Mouse (Mus musculus) ovary, postnatal 36 days (tissue): ENCODE results near the gene Rac3.
"Not testable (repeated sequence)": the region's sequence is repeated elsewhere in the genome, so short reads cannot be mapped to it uniquely, and the experiment has no call there.

Experiments
- DNase-seq: peaks from one replicate; pipeline ENCODE4 v3.0.0; 2022; ENCODE audit warnings: low spot score, mixed read lengths

Gene Rac3

GRCm38 (mm10) chr11:120721124-120722066 is at the start of gene Rac3:
Gene Rac3, plus strand, starts transcription at chr11:120721470.
- peak; percentile 75 for DNase-seq

DNA sequence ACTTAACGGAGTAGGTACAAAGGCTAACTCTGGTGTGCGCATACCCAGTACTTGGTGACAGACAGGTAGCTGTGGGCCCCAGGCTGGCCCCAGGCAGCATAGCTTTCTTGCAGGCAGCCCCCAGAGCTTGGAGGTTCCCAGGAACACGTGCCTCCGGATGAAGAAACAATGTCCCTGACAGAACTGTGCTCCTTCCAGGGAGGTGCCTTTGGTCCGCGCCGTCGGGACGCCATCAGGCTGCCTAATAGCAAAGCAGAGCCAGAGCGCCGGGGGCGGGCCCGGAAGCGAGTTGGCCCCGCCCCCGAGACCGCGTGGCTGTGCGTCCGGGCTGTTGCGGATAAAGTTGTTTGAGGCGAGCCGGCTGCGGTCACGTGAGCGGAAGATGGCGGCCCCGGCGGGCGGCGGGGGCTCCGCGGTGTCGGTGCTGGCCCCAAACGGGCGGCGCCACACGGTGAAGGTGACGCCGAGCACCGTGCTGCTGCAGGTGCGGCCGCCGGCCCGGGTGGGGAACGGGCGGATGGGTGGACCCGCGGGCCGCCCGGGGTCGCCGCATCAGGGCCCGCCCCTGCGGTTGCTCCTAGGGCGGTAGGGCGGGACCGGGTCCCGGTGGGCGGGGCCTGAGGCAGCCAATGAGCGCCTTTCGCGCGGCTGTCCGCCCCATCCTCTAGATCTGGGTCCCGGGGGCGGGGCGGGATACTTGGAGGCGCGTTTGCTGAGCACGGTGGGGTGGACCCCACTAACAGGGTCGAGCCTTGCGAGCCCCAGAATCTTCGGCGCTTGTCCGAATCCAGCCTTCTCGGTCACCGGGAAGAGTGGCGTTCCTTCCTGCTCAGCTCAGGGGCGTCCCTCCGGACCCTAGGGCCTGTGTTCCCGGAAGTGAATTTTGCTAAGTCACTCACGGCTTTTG is 48.3 kb upstream of the Rac3 start, which contains the start of gene Aspscr1:
Gene Aspscr1 (plus strand): TSS at position 287 of the 907 bp plus-strand sequence.
- DNase-seq = peak; percentile 97

GRCm38 (mm10) chr11:120673594-120674122 is 47.6 kb upstream of the Rac3 start:
- DNase-seq = no peak

DNA sequence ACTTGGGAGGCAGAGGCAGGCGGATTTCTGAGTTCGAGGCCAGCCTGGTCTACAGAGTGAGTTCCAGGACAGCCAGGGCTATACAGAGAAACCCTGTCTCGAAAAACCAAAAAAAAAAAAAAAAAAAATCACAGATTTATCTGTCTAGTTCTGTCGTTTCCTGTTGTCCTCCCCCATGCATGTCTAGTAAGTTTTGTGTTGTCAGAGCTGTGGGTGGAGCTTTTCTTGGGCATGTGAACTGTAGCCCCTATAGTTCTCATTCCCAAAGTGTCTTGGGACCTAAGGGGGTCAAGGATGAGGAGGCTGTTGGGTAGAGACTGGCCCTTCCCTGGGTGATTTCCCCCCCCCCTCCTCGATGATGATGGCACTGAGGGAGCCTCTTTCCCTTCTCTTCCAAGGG is 45.4 kb upstream of the Rac3 start:
- not testable (repeated sequence) for DNase-seq

- DNase-seq = no peak
Measured at GRCm38 (mm10) chr11:120676951-120677350, 44.3 kb upstream of the Rac3 start.

DNA sequence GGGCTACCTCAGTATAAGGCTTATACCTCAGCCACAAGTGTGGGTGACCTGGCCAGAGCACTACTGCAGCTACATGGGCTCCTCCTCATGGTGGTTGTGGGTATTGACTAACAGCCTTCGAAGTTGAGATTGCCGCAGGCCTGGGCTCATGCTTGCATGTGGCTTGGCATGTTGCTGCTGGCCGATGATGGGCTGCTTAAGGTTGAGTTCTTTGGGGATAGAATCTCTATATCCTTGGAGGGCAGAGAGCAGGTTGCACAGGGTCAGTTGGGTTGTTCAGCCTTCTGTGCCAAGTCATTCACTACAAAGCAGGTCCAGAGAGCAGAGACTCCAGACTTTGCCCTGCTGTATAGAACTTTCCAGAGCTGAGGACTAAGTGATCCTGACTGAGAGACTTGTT is 41.4 kb upstream of the Rac3 start:
- no peak for DNase-seq

GRCm38 (mm10) chr11:120682683-120683082 is 38.6 kb upstream of the Rac3 start:
- DNase-seq = no peak

GRCm38 (mm10) chr11:120683536-120683935 is 37.7 kb upstream of the Rac3 start:
- DNase-seq = no peak

DNA sequence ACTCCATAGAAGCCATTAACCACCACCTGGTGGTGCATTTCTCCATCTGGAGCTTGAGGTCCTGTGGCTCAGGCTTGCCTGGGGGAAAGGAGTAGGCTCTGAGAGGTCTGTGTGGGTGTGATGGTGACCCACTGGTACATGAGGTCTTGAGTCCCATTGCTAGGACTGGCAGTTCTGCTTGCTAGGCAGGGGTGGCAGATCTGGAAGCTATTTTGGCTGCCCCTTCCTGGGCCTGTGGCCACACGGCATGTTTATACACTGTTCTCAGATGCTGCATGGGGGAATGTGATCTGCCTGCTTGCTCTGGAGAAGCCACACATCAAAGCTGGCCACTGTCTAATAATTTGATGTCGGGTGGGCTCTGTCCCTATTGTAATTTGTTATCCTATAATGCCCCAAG is 37.2 kb upstream of the Rac3 start:
- DNase-seq = no peak

DNA sequence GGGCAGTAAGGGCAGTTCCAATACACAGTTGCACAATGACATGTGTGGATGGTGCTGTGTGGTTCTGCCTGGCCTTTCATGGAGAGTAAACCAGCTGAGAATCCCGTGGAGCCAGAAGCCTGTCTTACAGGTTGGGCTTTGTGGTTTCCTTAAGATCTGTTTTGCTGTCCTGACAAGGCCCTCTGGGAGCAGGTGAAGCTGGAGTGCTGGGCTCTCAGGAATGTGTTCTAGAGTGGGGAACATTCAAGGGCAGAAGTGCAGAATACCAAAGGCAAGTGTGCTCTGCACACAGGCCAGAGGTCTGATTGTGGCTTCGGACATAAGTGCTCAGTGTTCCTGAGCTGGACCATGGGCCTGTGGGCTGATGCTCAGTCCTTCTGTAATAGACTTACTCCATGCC is 36.6 kb upstream of the Rac3 start:
- DNase-seq = no peak

DNA sequence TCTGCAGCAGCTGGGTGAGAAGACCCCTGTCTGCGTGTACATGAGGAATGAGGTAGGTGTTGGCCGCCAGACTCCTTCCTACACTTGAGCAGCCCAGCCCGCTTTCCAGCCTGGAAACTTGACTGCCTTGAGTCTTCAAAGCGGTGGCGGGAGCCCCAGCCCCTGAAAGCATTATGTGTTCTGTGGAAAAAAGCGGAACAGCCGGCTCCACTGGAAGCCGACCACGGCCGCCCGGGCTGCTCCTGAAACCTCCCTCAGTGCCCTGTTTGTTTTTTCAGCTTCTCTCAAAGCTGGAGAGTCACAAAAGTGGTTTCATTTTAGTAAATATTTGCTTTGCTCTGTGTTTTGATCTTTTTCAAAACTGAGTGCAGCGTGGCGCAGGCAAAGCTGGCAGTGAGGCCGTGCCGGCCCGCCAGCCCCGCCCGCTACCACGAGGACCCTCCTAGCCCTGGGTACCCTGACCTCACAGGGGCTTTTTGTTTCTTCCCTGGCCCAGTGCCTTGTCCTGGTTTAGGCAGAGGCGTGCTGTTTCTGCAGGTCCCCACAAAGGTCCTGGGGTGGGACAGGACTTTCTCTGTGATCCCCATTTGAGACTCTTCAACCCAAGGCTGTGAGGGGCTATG is 34.5 kb upstream of the Rac3 start:
- no peak for DNase-seq

- DNase-seq = no peak
Measured at GRCm38 (mm10) chr11:120689365-120689764, 31.9 kb upstream of the Rac3 start.

GRCm38 (mm10) chr11:120692471-120693011 is 28.7 kb upstream of the Rac3 start:
- no peak for DNase-seq

DNA sequence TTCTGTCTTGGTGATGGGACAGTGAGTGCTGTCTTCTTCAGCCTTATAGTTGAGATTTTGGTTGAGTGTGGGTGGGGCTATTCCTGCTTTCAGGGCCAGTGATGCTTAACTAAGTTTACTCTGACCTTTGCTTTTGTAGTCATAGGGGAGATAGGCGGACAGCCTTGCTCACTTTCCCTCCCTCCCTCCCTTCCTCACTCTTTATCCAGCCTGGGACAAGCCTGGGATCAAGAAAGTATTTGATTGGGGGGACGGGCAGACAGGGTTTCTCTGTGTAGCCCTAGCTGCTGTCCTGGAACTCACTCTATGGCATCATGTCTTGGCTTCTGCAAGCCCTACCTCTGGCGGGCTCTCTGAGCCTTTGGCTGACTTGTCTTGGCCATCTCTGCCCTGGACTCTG is 27.8 kb upstream of the Rac3 start:
- no peak for DNase-seq

DNA sequence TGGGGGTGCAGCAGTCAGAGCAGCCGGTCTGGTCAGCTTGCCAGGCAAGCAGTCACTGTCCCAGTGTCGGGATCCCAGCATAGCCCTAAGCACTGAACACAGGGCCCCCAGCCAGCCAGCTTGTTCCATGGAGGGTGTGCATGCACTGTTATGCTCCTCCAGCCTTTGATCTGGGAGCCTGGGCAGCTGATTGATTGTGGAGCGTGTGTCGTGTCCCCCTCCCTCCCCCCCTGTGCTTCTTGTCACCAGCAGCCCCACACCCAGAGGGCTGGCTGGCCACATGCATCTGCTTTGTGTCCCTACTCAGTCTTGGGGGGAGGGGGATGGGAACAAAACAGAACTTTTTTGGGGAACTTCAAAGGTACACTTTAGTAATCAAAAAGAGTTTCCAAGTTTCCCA is 26.1 kb upstream of the Rac3 start:
- no peak for DNase-seq

- no peak for DNase-seq
Measured at GRCm38 (mm10) chr11:120695641-120696040, 25.6 kb upstream of the Rac3 start.

DNA sequence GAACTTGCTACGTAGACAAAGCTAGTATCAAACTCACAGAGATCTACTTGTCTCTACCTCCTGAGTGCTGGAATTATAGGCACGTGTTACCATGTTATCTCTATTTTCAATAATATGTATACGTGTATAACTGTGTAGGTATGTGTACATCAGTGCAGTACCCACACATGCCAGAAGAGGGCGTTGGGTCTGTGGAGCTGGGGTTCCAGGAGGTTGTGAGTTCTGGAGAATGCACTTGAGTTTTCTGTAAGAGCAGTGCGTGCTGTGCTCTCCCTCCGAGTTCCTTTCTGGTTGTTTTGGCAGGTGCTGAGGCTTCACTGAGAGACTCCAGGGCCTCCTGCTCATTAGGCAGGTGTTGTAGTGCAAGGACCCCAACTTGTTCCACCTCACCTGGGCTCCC is 24.7 kb upstream of the Rac3 start:
- no peak for DNase-seq

- peak; percentile 41 for DNase-seq
Measured at GRCm38 (mm10) chr11:120697741-120698140, 23.5 kb upstream of the Rac3 start.

- DNase-seq = peak; percentile 33
Measured at GRCm38 (mm10) chr11:120703696-120704454, 17.4 kb upstream of the Rac3 start.

DNA sequence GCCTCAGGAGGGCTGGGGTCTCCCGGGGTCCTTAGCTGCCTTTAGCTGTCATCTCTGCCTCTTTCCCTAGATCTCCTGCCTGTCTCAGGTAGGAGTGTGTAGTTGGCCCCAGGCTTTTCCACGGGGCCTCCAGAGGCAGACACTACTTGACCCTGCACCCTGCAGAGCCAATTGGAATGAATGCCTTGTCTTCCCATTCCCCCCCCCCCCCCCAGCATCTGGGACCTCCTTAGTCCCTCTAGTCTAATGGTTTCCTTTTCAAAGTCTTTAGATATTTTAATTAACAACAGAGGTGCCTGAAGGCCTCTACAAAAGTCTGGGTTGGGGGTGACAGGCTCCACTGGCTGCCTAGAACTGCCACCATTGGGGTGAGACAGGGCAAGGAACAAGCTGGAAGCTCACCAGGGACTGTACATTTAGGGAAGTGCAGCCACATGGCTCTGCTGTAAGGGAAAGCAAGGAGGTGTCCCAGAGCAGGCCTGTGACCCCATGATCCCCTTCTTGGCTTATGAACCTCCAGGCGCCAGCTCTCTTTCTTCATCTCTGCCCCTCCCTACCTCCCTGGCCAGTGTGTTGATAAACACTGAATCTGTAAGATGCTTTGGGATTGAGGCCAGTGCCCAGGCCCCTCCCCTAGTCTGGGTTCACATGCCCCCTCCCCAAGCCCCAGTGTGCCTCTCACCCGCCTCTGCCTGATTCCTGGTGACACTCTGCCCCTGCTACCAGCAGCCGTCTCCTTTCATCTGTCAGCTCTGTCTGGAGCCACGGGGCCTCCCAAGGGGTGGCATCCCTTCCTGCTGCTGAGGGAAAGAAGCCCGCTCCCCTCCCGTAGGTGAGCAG is 16.6 kb upstream of the Rac3 start:
- DNase-seq = no peak
